Mouse (Mus musculus): Measurements from ENCODE around the gene Fmo2. TPM values are rescaled to one million over a fixed set of nuclear protein-coding genes. Genes with fewer than 3 reads are reported as not detected.

The Fmo2 gene
- total and polyA plus RNA-seq, 3 experiments = not detected

DNA sequence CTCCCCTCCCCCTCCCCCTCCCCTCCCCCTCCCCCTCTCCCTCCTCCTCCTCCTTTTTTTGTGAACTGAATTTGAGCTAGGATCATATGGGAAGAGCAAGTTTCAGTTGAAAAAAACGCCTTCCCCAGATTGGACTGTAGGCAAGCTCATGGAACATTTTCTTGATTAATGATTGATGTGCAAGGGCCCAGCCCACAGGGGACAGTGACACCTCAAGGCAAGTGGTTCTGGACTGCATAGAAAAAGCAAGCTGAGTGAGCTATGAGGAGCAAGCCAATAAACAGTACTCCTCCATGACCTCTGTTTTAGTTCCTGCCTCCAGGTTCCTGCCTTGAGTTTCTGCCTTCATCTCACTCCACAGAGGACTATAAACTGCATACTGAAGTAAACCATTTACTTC lies 26.6 kb upstream of the Fmo2 start:
- H3K79me2 ChIP-seq (ENCODE audit: control insufficient read depth, insufficient read depth, low read length, poor library complexity) = no peaks in the 10 kb centered on the region
- no peak overlapping the region for H3K9ac ChIP-seq (ENCODE audit: control insufficient read depth, low read depth, low read length, poor library complexity, severe bottlenecking)
- no peak for TF ChIP-seq KAT2A (conservative IDR thresholded peaks at IDR 0.05; ENCODE audit: low read depth, low read length)
- no peak for TF ChIP-seq MAX (IDR thresholded peaks at IDR 0.05; ENCODE audit: low read length)
- TF ChIP-seq MAFK (IDR thresholded peaks at IDR 0.05; ENCODE audit: borderline replicate concordance, low read depth, low read length) = no peak
- TF ChIP-seq NELFE (IDR thresholded peaks at IDR 0.05; ENCODE audit: low read depth, low read length) = no peak
- no peak for TF ChIP-seq CTCF (IDR thresholded peaks at IDR 0.05 in 2 of 3, conservative IDR thresholded peaks at IDR 0.05 in 1 of 3; ENCODE audit: control insufficient read depth in 1 of 3, insufficient read depth in 1 of 3, low read depth in 2 of 3, low read length in 3 of 3, poor library complexity in 1 of 3, severe bottlenecking in 1 of 3)
- no peaks in the 10 kb centered on the region for H3K36me3 ChIP-seq (ENCODE audit: control insufficient read depth in 1 of 2, insufficient read depth in 2 of 2, low read length in 2 of 2)
- no peak overlapping the region for H3K27ac ChIP-seq (ENCODE audit: control insufficient read depth, low read depth, low read length)
- H3K9me3 ChIP-seq (replicated peaks; ENCODE audit: insufficient read depth, low read length) = no peaks in the 10 kb centered on the region
- DNase-seq (ENCODE audit: low read depth, low spot score) = no peak
- H3K27me3 ChIP-seq (ENCODE audit: control insufficient read depth in 1 of 2, insufficient read depth in 2 of 2, low read length in 2 of 2) = peaks cover 0 to 1% of the 10 kb centered on the region in 2 experiments; a peak in 1 of 4 replicates
- H3K4me3 ChIP-seq (ENCODE audit: control insufficient read depth in 1 of 2, insufficient read depth in 1 of 2, low read depth in 2 of 2, low read length in 2 of 2) = no peak overlapping the region
- no peaks in the 10 kb centered on the region for H3K4me1 ChIP-seq (ENCODE audit: control insufficient read depth in 1 of 2, insufficient read depth in 2 of 2, low read length in 2 of 2)

DNA sequence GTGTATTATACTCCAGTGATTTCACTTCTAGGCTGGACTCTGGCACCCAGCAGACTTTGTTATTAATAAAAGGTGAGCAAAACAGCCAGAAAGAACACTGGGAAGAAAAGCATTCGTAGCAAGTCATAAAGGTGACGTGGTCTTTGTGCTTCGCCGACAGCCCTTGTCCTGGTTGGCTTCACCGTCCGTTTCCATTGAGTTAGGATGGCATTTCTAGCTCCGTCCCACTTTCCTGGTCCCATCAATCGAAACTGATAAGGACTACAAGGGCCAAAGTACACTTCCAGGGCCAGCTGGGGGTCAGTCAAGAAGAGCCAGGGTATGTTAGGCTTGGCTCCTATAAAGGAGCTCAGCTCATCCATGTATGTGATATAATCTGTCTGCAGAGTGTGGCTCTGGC lies 18.1 kb upstream of the Fmo2 start:
- Histone ChIP-seq H3K27me3 (ENCODE audit: control insufficient read depth in 1 of 2, insufficient read depth in 2 of 2, low read length in 2 of 2) (no peaks in the 10 kb centered on the region), H3K9ac (ENCODE audit: control insufficient read depth, low read depth, low read length, poor library complexity, severe bottlenecking) (no peak overlapping the region), H3K27ac (ENCODE audit: control insufficient read depth, low read depth, low read length) (no peak overlapping the region), H3K4me3 (ENCODE audit: control insufficient read depth in 1 of 2, insufficient read depth in 1 of 2, low read depth in 2 of 2, low read length in 2 of 2) (no peak overlapping the region), H3K36me3 (ENCODE audit: control insufficient read depth in 1 of 2, insufficient read depth in 2 of 2, low read length in 2 of 2) (no peaks in the 10 kb centered on the region), H3K9me3 (replicated peaks; ENCODE audit: insufficient read depth, low read length) (no peaks in the 10 kb centered on the region), H3K79me2 (ENCODE audit: control insufficient read depth, insufficient read depth, low read length, poor library complexity) (no peaks in the 10 kb centered on the region), H3K4me1 (ENCODE audit: control insufficient read depth in 1 of 2, insufficient read depth in 2 of 2, low read length in 2 of 2) (no peaks in the 10 kb centered on the region)
- no peak for DNase-seq (ENCODE audit: low read depth, low spot score)
- no peak for TF ChIP-seq TAL1 (IDR thresholded peaks at IDR 0.05; ENCODE audit: low read length)
- TF ChIP-seq NELFE (IDR thresholded peaks at IDR 0.05; ENCODE audit: low read depth, low read length) = no peak
- TF ChIP-seq NRF1 (IDR thresholded peaks at IDR 0.05; ENCODE audit: insufficient read depth, low read depth, low read length, poor library complexity, severe bottlenecking) = no peak
- no peak for TF ChIP-seq MXI1 (IDR thresholded peaks at IDR 0.05; ENCODE audit: low read depth, low read length)
- no peak for TF ChIP-seq USF1 (IDR thresholded peaks at IDR 0.05; ENCODE audit: low read depth, low read length)
- no peak for TF ChIP-seq ETS1 (IDR thresholded peaks at IDR 0.05; ENCODE audit: low read depth, low read length)
- no peak for TF ChIP-seq MAX (IDR thresholded peaks at IDR 0.05; ENCODE audit: low read length)
- no peak for TF ChIP-seq TCF12 (IDR thresholded peaks at IDR 0.05; ENCODE audit: low read depth, low read length)
- TF ChIP-seq CHD1 (IDR thresholded peaks at IDR 0.05; ENCODE audit: low read depth, low read length) = no peak
- no peak for TF ChIP-seq ZNF384 (IDR thresholded peaks at IDR 0.05; ENCODE audit: low read depth, low read length)
- TF ChIP-seq ZC3H11A (IDR thresholded peaks at IDR 0.05; ENCODE audit: low read depth, low read length) = no peak

DNA sequence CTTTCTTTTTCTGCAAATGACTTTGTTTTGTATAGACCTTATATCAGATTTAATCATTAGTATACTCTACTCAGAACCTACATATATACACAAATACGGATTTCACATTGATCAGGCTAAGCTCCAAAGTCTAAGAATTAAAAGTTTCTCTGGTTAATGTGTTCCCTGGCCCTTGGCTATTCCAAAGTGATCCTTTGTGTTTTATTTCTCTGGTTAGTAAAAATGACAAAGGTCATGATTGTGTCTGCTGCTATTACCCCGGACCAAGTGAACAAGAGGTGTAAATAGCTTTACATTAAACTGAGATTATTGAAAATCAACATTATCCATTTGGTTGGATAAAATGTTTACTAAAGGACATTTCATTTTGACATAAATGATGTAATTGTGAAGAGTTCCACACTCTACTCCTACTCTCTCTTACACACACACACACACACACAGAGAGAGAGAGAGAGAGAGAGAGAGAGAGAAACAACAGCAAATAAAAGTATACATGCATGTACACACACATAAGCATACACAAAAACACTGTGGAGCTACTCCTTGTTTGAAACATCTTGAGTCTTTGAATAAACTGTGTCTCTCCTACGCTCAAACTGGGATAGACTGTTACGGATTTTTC lies 16.5 kb upstream of the Fmo2 start:
- Histone ChIP-seq H3K4me1 (ENCODE audit: control insufficient read depth in 1 of 2, insufficient read depth in 2 of 2, low read length in 2 of 2) (no peaks in the 10 kb centered on the region), H3K79me2 (ENCODE audit: control insufficient read depth, insufficient read depth, low read length, poor library complexity) (no peaks in the 10 kb centered on the region), H3K27me3 (ENCODE audit: control insufficient read depth in 1 of 2, insufficient read depth in 2 of 2, low read length in 2 of 2) (no peaks in the 10 kb centered on the region), H3K27ac (ENCODE audit: control insufficient read depth, low read depth, low read length) (no peak overlapping the region), H3K9ac (ENCODE audit: control insufficient read depth, low read depth, low read length, poor library complexity, severe bottlenecking) (no peak overlapping the region), H3K9me3 (replicated peaks; ENCODE audit: insufficient read depth, low read length) (no peaks in the 10 kb centered on the region), H3K36me3 (ENCODE audit: control insufficient read depth in 1 of 2, insufficient read depth in 2 of 2, low read length in 2 of 2) (no peaks in the 10 kb centered on the region), H3K4me3 (ENCODE audit: control insufficient read depth in 1 of 2, insufficient read depth in 1 of 2, low read depth in 2 of 2, low read length in 2 of 2) (no peak overlapping the region)
- DNase-seq (ENCODE audit: low read depth, low spot score) = no peak
- TF ChIP-seq ZKSCAN1 (IDR thresholded peaks at IDR 0.05; ENCODE audit: low read depth, low read length) (no peak), ZMIZ1 (IDR thresholded peaks at IDR 0.05; ENCODE audit: low read depth, low read length) (no peak), MYB (IDR thresholded peaks at IDR 0.05; ENCODE audit: low read depth, low read length) (no peak), BHLHE40 (IDR thresholded peaks at IDR 0.05; ENCODE audit: borderline replicate concordance, low read depth, low read length) (no peak), UBTF (IDR thresholded peaks at IDR 0.05; ENCODE audit: borderline replicate concordance, insufficient read depth, low read depth, low read length) (no peak), MAFK (IDR thresholded peaks at IDR 0.05; ENCODE audit: borderline replicate concordance, low read depth, low read length) (no peak), ETS1 (IDR thresholded peaks at IDR 0.05; ENCODE audit: low read depth, low read length) (no peak), EP300 (IDR thresholded peaks at IDR 0.05; ENCODE audit: low read depth in 1 of 2, low read length in 2 of 2) (no peak), RCOR1 (IDR thresholded peaks at IDR 0.05; ENCODE audit: low read depth, low read length) (no peak), ZNF384 (IDR thresholded peaks at IDR 0.05; ENCODE audit: low read depth, low read length) (no peak), CHD2 (IDR thresholded peaks at IDR 0.05; ENCODE audit: low read length) (no peak), E2F4 (IDR thresholded peaks at IDR 0.05; ENCODE audit: borderline replicate concordance, low read depth, low read length) (no peak), POLR2A (IDR thresholded peaks at IDR 0.05; ENCODE audit: control insufficient read depth in 1 of 2, insufficient read depth in 1 of 2, low read depth in 1 of 2, low read length in 2 of 2, poor library complexity in 1 of 2) (no peak)

All from MEL (cell line).